Mouse (Mus musculus) E14TG2a.4 (cell line): ENCODE measurements at regions not wholly inside any gene's neighbourhood (a gene's known extent, or its start where the extent isn't known, plus 50 kb on each side); places are given as distances from the start of the nearest gene placed in this dataset.

Experiments
- CTCF ChIP-seq: conservative IDR thresholded peaks from 2 replicates; pipeline ENCODE4 v1.5.1; 2014; ENCODE audit warnings: low read length
- NANOG ChIP-seq: IDR thresholded peaks from 2 replicates; pipeline ENCODE4 v1.6.1; 2014; ENCODE audit warnings: borderline replicate concordance, low read length, mixed read lengths
- POU5F1 ChIP-seq: IDR thresholded peaks from 2 replicates; pipeline ENCODE4 v1.6.1; 2014; ENCODE audit warnings: low read length, borderline replicate concordance

DNA sequence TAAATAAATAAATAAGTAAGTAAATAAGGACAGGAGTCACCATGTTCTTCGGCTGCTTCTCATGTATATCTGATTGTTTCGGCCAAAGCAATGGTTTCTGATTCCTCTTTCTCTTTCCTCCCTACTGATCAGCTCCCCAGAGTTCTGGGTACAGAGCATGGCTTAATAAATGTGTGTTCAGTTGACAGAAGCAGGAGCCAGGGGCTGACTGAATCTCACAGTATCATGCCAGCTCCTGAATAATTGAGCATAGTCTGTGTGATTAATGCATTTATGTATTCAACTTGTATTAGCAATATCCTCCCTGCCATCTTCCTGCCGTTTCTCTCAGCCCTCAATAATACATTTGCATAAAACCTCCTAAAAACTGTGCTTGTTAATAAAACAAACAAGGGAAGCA lies 191.4 kb downstream of the Adcyap1 start:
- TF ChIP-seq CTCF (no peak), POU5F1 (no peak), NANOG (no peak)
